Mouse (Mus musculus) liver, embryonic 14.5 days (tissue): Measurements from ENCODE around the gene Sos1. TPM values are rescaled to one million over a fixed set of nuclear protein-coding genes. Genes with fewer than 3 reads are reported as not detected.

Experiments
- ATAC-seq: fragments of 200-750 bp; cut with Nextera tagmentation; 2 replicates; pipeline ENCODE4 v1.8.0; 2017; ENCODE audit warnings: moderate number of reproducible peaks, mild to moderate bottlenecking, moderate library complexity; ENCODE audit not compliant: insufficient read depth
- DNase-seq, 3 experiments: peaks; one replicate each; pipeline ENCODE4 v3.0.0-alpha.2; 2012 to 2013; ENCODE audit warnings: low read depth in 3 of 3, low spot score in 3 of 3
- H3K27ac ChIP-seq: fragments of 300-500 bp; sonication (generic); 2 replicates; pipeline ENCODE4 v1.5.1; 2014; ENCODE audit warnings: moderate library complexity, mild to moderate bottlenecking, control low read depth, inconsistent platforms
- H3K27me3 ChIP-seq: fragments of 300-500 bp; sonication (generic); 2 replicates; pipeline ENCODE4 v1.6.1; 2014; ENCODE audit warnings: mild to moderate bottlenecking, low read length, moderate library complexity; ENCODE audit not compliant: control insufficient read depth, insufficient read depth
- H3K36me3 ChIP-seq: fragments of 300-500 bp; sonication (generic); replicated peaks from 2 replicates; pipeline ENCODE4 v1.6.1; 2014; ENCODE audit warnings: low read depth; ENCODE audit not compliant: control insufficient read depth, insufficient read depth
- H3K4me1 ChIP-seq, 2 experiments: fragments of 200-500 bp in 1 of 2; fragments of 300-500 bp in 1 of 2; sonication (generic) in 1 of 2; replicated peaks; 2 replicates each; pipeline ENCODE4 v1.6.1; 2012 to 2014; ENCODE audit warnings: antibody characterized with exemption in 1 of 2, inconsistent platforms in 1 of 2, low read length in 1 of 2; ENCODE audit not compliant: control insufficient read depth in 2 of 2, insufficient read depth in 2 of 2
- H3K4me2 ChIP-seq: fragments of 300-500 bp; sonication (generic); 2 replicates; pipeline ENCODE4 v1.6.1; 2014; ENCODE audit warnings: low read depth, mild to moderate bottlenecking, control low read depth, moderate library complexity
- H3K4me3 ChIP-seq, 2 experiments: fragments of 200-500 bp in 1 of 2; fragments of 300-500 bp in 1 of 2; sonication (generic) in 1 of 2; 2 replicates each; pipeline ENCODE4 v1.5.1; 2012 to 2014; ENCODE audit warnings: low read depth in 2 of 2, low read length in 2 of 2, mild to moderate bottlenecking in 2 of 2, control low read depth in 1 of 2, inconsistent platforms in 1 of 2, moderate library complexity in 1 of 2; ENCODE audit not compliant: insufficient read depth in 1 of 2
- H3K9ac ChIP-seq: fragments of 300-500 bp; sonication (generic); replicated peaks from 2 replicates; pipeline ENCODE4 v1.6.1; 2014; ENCODE audit warnings: mild to moderate bottlenecking, control low read depth, moderate library complexity
- H3K9me3 ChIP-seq: fragments of 300-500 bp; sonication (generic); 2 replicates; pipeline ENCODE4 v1.6.1; 2016; ENCODE audit warnings: low read length, mixed read lengths; ENCODE audit not compliant: control insufficient read depth
- CTCF ChIP-seq: IDR thresholded peaks from 2 replicates; pipeline ENCODE4 v1.5.1; 2016; ENCODE audit warnings: antibody characterized with exemption, low read depth, control low read depth
- EP300 ChIP-seq: IDR thresholded peaks from 2 replicates; pipeline ENCODE4 v1.6.1; 2016; ENCODE audit warnings: antibody characterized with exemption, low read depth
- WGBS: fragments of 180-500 bp; shearing (Covaris S2); extraction: QIAGEN DNeasy Blood & Tissue Kit; methylation state at CpG from one replicate; pipeline ENCODE4 v1.1.7; 2014; ENCODE audit not compliant: insufficient replicate concordance; 5-methylcytosine and 5-hydroxymethylcytosine counted together
- polyA plus RNA-seq, 2 experiments: library from polyadenylated mRNA; depleted of rRNA in 1 of 2; stranded (reverse) in 1 of 2; unstranded in 1 of 2; fragments of >200 nt; fragmentation: Nextera tagmentation in 1 of 2; extraction: Ambion mirVana in 1 of 2; gene quantifications; 2 replicates each; pipeline versions ENCODE4 v1.2.1 to v1.2.3; 2012 to 2014

Sos1 gene
- 1.1 and 1.7 TPM in 2 replicates for polyA plus RNA-seq (2012; rRNA removed)
- polyA plus RNA-seq (2014; fragmentation: Nextera tagmentation; extraction: Ambion mirVana), result 1.3 and 1.8 TPM in 2 replicates

DNA sequence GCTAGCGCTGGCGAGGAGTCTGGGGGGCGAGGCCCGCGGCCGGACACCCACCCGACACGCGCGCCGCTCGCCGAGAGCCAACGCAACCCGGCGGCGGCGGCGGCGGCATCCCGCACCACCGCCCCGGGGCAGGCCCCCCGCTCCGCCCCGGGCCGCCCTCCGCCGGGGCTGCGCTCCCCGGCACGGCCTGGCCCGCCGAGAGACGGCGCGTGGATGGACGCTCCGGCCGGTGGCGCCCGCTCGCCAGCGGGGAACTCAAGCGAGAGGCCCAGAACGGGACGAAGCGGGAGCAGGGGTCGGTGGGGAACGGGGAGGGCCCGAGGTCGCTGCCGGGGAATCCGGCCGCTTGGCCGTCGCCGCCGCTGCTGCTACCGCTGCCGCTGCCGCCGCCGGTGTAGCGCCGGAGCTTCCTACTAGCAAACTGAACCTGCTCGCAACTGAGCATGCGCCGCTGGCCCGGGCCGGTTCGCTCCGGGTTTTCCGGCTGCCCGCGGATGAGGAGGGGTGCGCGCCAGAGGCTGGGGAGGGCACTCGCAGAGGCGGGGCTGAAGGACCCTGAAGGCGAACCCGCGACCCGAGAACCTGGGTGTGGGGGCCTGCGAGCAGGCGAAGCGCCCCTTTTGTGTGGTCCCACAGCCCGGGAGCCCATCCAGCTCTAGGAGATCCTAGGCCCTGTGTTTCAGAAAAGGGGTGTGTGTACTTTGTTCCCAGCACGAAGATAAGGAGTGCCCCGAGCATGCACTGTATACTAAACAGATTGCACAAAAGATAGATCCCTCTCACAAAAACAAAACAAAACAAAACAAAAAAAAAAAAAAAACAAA is at the start of gene Sos1:
TSS of gene Sos1 (minus strand) at position 423 of the 824 bp plus-strand sequence.
- peak within 1 kb of the TSS; percentile 78 for H3K27ac ChIP-seq
- TF ChIP-seq EP300 (no peak), CTCF (no peak)
- peak within 1 kb of the TSS; percentile 67 to 94 for H3K4me3 ChIP-seq
- WGBS, result under 1% methylated on average over 66 of the region's 90 CpGs
- H3K4me1 ChIP-seq, result peaks cover 27% of the 10 kb centered on the region in 2 experiments
- peak within 1 kb of the TSS; percentile 88 for H3K4me2 ChIP-seq
- H3K36me3 ChIP-seq, result no peaks in the 10 kb centered on the region
- DNase-seq (peak; percentile 79 to 82 (median 80)), ATAC-seq (peak; percentile 82)
- H3K9ac ChIP-seq, result peak within 1 kb of the TSS; percentile 93
- H3K9me3 ChIP-seq, result no peaks in the 10 kb centered on the region
- no peaks in the 10 kb centered on the region for H3K27me3 ChIP-seq

DNA sequence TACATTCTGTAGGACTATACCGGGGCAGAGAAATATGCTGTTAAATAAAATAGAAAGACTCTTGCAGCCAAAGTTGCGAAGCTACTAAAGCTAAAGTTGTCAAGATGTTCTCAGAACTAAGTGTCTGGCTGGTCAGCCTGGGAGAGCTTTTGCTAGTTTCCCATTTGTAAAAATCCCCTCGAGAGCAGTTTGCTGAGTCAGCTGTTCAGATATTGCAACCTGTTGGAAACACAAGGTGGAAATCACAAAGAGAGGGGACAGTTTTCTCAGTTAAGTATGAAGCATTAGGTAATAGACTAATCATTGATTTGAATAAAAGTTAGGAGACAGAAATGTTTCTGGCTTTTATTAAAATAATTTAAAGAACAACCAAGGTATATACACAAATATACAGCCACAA is 43.0 kb upstream of the Sos1 start:
- H3K9ac ChIP-seq, result no peak overlapping the region
- H3K4me2 ChIP-seq, result no peak overlapping the region
- DNase-seq (no peak), ATAC-seq (no peak)
- H3K4me3 ChIP-seq, result no peak overlapping the region
- no peaks in the 10 kb centered on the region for H3K27me3 ChIP-seq
- no peaks in the 10 kb centered on the region for H3K9me3 ChIP-seq
- no peaks in the 10 kb centered on the region for H3K4me1 ChIP-seq
- TF ChIP-seq CTCF (no peak), EP300 (no peak)
- H3K36me3 ChIP-seq, result no peaks in the 10 kb centered on the region
- H3K27ac ChIP-seq, result no peak overlapping the region
- WGBS, result 66% methylated on average over 3 of the region's 3 CpGs

DNA sequence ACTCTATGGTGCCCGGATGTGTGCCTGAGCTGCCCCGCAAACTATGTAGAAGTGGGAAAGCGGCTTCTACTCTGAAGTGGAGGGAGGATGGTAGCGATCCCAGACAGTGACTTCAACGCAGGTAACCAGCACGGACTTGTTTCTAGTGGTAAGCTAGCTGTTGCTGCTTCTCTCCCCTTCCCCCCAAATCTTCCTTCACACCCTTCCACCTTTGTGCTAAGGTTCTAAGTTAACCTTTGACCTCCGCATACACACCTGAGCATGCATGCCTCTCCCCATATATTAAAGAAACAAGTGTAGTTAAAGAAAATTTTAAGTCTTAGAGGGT is 41.9 kb upstream of the Sos1 start:
- TF ChIP-seq CTCF, result no peak
- no peak for TF ChIP-seq EP300
- ATAC-seq, result no peak
- Histone ChIP-seq H3K9me3 (no peaks in the 10 kb centered on the region), H3K27me3 (no peaks in the 10 kb centered on the region), H3K4me2 (no peak overlapping the region), H3K36me3 (no peaks in the 10 kb centered on the region), H3K27ac (no peak overlapping the region), H3K9ac (no peak overlapping the region), H3K4me1 (no peaks in the 10 kb centered on the region; a peak in 1 of 4 replicates), H3K4me3 (no peak overlapping the region)
- no peak for DNase-seq
- 61% methylated on average over 7 of the region's 7 CpGs for WGBS

DNA sequence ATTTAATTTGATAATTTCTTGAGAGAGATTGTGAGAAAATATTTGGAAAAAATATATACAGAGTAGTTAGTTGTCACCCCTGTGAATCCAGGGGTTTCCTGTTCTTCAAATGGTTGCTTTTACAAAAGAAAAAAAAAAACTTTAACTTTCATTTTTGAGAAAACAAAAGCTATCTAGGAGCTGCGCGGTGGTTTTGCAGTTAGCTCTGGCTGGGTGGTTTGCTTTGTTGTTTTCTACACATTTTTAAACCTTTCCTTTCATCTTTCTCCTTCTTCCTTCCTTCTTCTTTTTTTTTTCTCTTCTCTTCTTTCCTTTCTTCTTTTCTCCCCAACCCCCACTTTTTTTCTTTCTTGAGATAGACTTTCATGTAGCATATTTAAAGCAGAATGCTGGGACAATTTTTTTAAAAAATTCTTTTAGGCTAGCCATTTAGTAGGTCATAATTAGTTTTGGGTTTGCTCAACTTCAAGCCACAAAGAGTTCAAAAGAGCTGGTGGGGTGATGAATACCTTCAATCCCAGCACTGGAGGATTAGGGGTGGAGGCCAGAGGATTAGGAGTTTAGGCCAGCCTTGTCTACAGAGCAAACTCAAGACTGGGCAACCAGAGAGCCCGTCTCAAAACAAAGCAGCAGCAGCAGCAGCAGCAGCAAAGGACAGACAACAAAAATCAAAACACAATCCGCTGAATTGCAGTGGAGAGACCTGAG is 41.4 kb upstream of the Sos1 start:
- ATAC-seq (no peak), DNase-seq (no peak)
- Histone ChIP-seq H3K36me3 (no peaks in the 10 kb centered on the region), H3K4me1 (no peaks in the 10 kb centered on the region; a peak in 1 of 4 replicates), H3K27ac (no peak overlapping the region), H3K4me3 (no peak overlapping the region), H3K27me3 (no peaks in the 10 kb centered on the region), H3K9me3 (no peaks in the 10 kb centered on the region), H3K9ac (no peak overlapping the region), H3K4me2 (no peak overlapping the region)
- WGBS, result 51% methylated on average over 4 of the region's 4 CpGs
- TF ChIP-seq EP300, result no peak
- no peak for TF ChIP-seq CTCF

DNA sequence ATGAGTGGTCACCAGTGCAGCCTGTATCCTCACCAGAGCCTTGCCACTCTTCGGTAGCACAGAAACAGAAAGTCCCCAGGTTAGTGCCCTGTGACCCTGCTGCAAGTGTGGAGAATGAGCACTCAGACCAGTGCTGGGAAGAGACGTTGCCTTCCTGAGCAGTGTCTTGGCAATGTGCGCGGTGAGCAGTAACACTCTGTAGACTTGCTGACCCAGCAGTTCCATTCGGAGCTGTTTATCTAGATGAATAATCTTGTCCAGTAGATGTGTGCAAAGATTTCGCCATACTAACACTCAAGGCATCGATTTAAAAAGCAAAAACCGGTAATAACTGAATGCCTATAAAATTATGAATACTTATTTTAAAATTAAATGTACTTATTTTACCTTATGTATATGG is 40.3 kb upstream of the Sos1 start:
- H3K36me3 ChIP-seq, result no peaks in the 10 kb centered on the region
- no peak overlapping the region for H3K4me2 ChIP-seq
- peaks cover 0 to 3% of the 10 kb centered on the region in 2 experiments; a peak in 1 of 4 replicates for H3K4me1 ChIP-seq
- no peak overlapping the region for H3K4me3 ChIP-seq
- H3K9me3 ChIP-seq, result no peaks in the 10 kb centered on the region
- no peak for TF ChIP-seq EP300
- TF ChIP-seq CTCF, result no peak
- DNase-seq, result no peak
- no peak overlapping the region for H3K27ac ChIP-seq
- no peak overlapping the region for H3K9ac ChIP-seq
- ATAC-seq, result no peak
- H3K27me3 ChIP-seq, result no peaks in the 10 kb centered on the region
- WGBS, result 70% methylated on average over 8 of the region's 8 CpGs
